ENCODE assay signal across 6 mouse cellular contexts in genomic region chr7:135684098-135684497, GRCm38 (mm10). TPM values are rescaled to one million over a fixed set of nuclear protein-coding genes. Genes with fewer than 3 reads are reported as not detected.
DNase-seq lines count a peak whose midpoint lies in the region; ATAC-seq and TF ChIP-seq lines count a peak whose summit lies in the region.
"Not testable (repeated sequence)": the region's sequence is repeated elsewhere in the genome, so short reads cannot be mapped to it uniquely, and the experiment has no call there.

No protein-coding gene starts in this region.

- not testable (repeated sequence) for H3K4me1 ChIP-seq in MEL (ENCODE audit: control insufficient read depth in 1 of 2, insufficient read depth in 2 of 2, low read length in 2 of 2); embryonic facial prominence, embryonic 14.5 days (ENCODE audit: control insufficient read depth, insufficient read depth, low read length); liver, embryonic 13.5 days (replicated peaks)

- not testable (repeated sequence) for TF ChIP-seq EP300 in MEL (IDR thresholded peaks at IDR 0.05; ENCODE audit: low read depth in 1 of 2, low read length in 2 of 2)

- WGBS in embryonic facial prominence, embryonic 14.5 days, result 50% methylated on average over 4 of the region's 4 CpGs
- 58% methylated on average over 4 of the region's 4 CpGs for WGBS in liver, embryonic 13.5 days (ENCODE audit: insufficient replicate concordance)

- H3K27me3 ChIP-seq in MEL (ENCODE audit: control insufficient read depth in 1 of 2, insufficient read depth in 2 of 2, low read length in 2 of 2); embryonic facial prominence, embryonic 14.5 days (replicated peaks; ENCODE audit: control insufficient read depth, insufficient read depth, low read length); liver, embryonic 13.5 days: not testable (repeated sequence)

- TF ChIP-seq CTCF in MEL (IDR thresholded peaks at IDR 0.05 in 2 of 3, conservative IDR thresholded peaks at IDR 0.05 in 1 of 3; ENCODE audit: control insufficient read depth in 1 of 3, insufficient read depth in 1 of 3, low read depth in 2 of 3, low read length in 3 of 3, poor library complexity in 1 of 3, severe bottlenecking in 1 of 3), result not testable (repeated sequence)

- H3K4me3 ChIP-seq in MEL (ENCODE audit: control insufficient read depth in 1 of 2, insufficient read depth in 1 of 2, low read depth in 2 of 2, low read length in 2 of 2); embryonic facial prominence, embryonic 14.5 days (ENCODE audit: low read depth, low read length); liver, embryonic 13.5 days (replicated peaks): not testable (repeated sequence)

- not testable (repeated sequence) for H3K4me2 ChIP-seq in embryonic facial prominence, embryonic 14.5 days (ENCODE audit: low read depth, low read length); liver, embryonic 13.5 days

- 0 out of 2 replicates have a peak, but pooled peaks have one; percentile 51 for ATAC-seq in embryonic facial prominence, embryonic 14.5 days (ENCODE audit: low read depth)
- peak; percentile 27; the same call in 1 of the 2 replicates for ATAC-seq in liver, embryonic 13.5 days (ENCODE audit: low read depth)
- ATAC-seq in megakaryocyte progenitor cell, adult 5-6 weeks (replicated peaks; ENCODE audit: poor library complexity), result peak; percentile 12; the same call in 1 of the 2 replicates

- not testable (repeated sequence) for H3K9ac ChIP-seq in MEL (ENCODE audit: control insufficient read depth, low read depth, low read length, poor library complexity, severe bottlenecking); embryonic facial prominence, embryonic 14.5 days (ENCODE audit: low read depth, low read length); liver, embryonic 13.5 days

- H3K79me2 ChIP-seq in MEL (ENCODE audit: control insufficient read depth, insufficient read depth, low read length, poor library complexity), result not testable (repeated sequence)

- DNase-seq in MEL (ENCODE audit: low read depth, low spot score); liver, embryonic 13.5 days: not testable (repeated sequence)
- peak; percentile 53 for DNase-seq in embryonic facial prominence, embryonic 14.5 days (ENCODE audit: low spot score)
- peak; percentile 27 for DNase-seq in gastrocnemius, postnatal 25 days
- peak; percentile 43 for DNase-seq in kidney, postnatal 10 days

- TF ChIP-seq POLR2A in MEL (IDR thresholded peaks at IDR 0.05; ENCODE audit: control insufficient read depth in 1 of 2, insufficient read depth in 1 of 2, low read depth in 1 of 2, low read length in 2 of 2, poor library complexity in 1 of 2), result not testable (repeated sequence)

- not testable (repeated sequence) for TF ChIP-seq RAD21 in MEL (IDR thresholded peaks at IDR 0.05; ENCODE audit: low read depth, low read length)

- H3K9me3 ChIP-seq in MEL (replicated peaks; ENCODE audit: insufficient read depth, low read length); embryonic facial prominence, embryonic 14.5 days (ENCODE audit: control insufficient read depth, low read length); liver, embryonic 13.5 days (replicated peaks): not testable (repeated sequence)

- not testable (repeated sequence) for H3K27ac ChIP-seq in MEL (ENCODE audit: control insufficient read depth, low read depth, low read length); embryonic facial prominence, embryonic 14.5 days (replicated peaks; ENCODE audit: low read depth, low read length)
- H3K27ac ChIP-seq in liver, embryonic 13.5 days, result peak overlapping the region; percentile 14; the same call in 1 of the 2 replicates

- H3K36me3 ChIP-seq in MEL (ENCODE audit: control insufficient read depth in 1 of 2, insufficient read depth in 2 of 2, low read length in 2 of 2), result peaks cover 0 to 12% of the 10 kb centered on the region in 2 experiments; a peak in 2 of 4 replicates
- peaks cover 39% of the 10 kb centered on the region for H3K36me3 ChIP-seq in embryonic facial prominence, embryonic 14.5 days (ENCODE audit: control insufficient read depth, insufficient read depth, low read length)
- H3K36me3 ChIP-seq in liver, embryonic 13.5 days, result peaks cover 54% of the 10 kb centered on the region

TF ChIP-seq in MEL, 35 proteins besides CTCF, POLR2A, EP300 and RAD21:
- TF ChIP-seq POLR2AphosphoS2 (IDR thresholded peaks at IDR 0.05; ENCODE audit: low read length) (0 out of 2 replicates have a peak, but pooled peaks have one; percentile 2), POLR2AphosphoS5 (IDR thresholded peaks at IDR 0.05; ENCODE audit: borderline replicate concordance, low read depth, low read length) (peak; percentile 49)

RNA-seq across cellular contexts. Expression of gene Mki67, which starts 32.1 kb away (rescaled TPM):
- total RNA-seq in MEL (2012; rRNA removed), result 88.6 and 132 TPM in 2 replicates
- polyA plus RNA-seq in MEL (2012; ENCODE audit: insufficient read depth in 1 of 2, insufficient read length in 2 of 2, low read depth in 1 of 2, low replicate concordance in 2 of 2, missing spikeins in 1 of 2), result 100 to 1,000 TPM; 271 to 401 TPM
- 49.5 and 51.4 TPM in 2 replicates for polyA plus RNA-seq in embryonic facial prominence, embryonic 14.5 days (2014; fragmentation: Nextera tagmentation; extraction: Ambion mirVana)
- total RNA-seq in gastrocnemius, postnatal 25 days (2021), result 1 to 10 TPM; 1.6 to 2.5 TPM
- 82.1 and 98.7 TPM in 2 replicates for polyA plus RNA-seq in liver, embryonic 13.5 days (2015; fragmentation: Nextera tagmentation; extraction: Ambion mirVana)
- 389 and 403 TPM in 2 replicates for total RNA-seq in megakaryocyte progenitor cell, adult 5-6 weeks (2015)
- 247 and 299 TPM in 2 replicates for total RNA-seq in megakaryocyte progenitor cell, adult 5-6 weeks (2017)

Comparison
In these comparisons a context has a peak if more than half of its experiments do, and no peak if none do; other contexts are left out.
1. RNA of gene Mki67, which starts 32.1 kb away (total RNA-seq): 247 to 403 TPM in megakaryocyte progenitor cell, adult 5-6 weeks and 88.6 to 132 TPM in MEL; 1.6 to 2.5 TPM in gastrocnemius, postnatal 25 days; every median in the first group is over 10 times any median in the second.
2. Peak in every context shown above with its lines, with median percentiles within 50 percentile points of each other: ATAC-seq.